Mouse (Mus musculus) MEL (cell line): ENCODE data around the gene Ffar1. TPM values are rescaled to one million over a fixed set of nuclear protein-coding genes. Genes with fewer than 3 reads are reported as not detected.

ENCODE experiments used
- DNase-seq: peaks from one replicate; pipeline ENCODE4 v3.0.0; 2011; ENCODE audit warnings: low read depth, low spot score
- H3K27ac ChIP-seq: 2 replicates; pipeline ENCODE4 v1.5.1; 2012; ENCODE audit warnings: low read depth, mild to moderate bottlenecking, control low read depth, low read length, moderate library complexity; ENCODE audit not compliant: control insufficient read depth
- H3K27me3 ChIP-seq, 2 experiments: fragments of 150-350 bp in 1 of 2; sonication (generic) in 1 of 2; 2 replicates each; pipeline ENCODE4 v1.6.1; 2012; ENCODE audit warnings: low read length in 2 of 2, mild to moderate bottlenecking in 2 of 2, improper control_type of control experiment in 1 of 2, moderate library complexity in 1 of 2; ENCODE audit not compliant: insufficient read depth in 2 of 2, control insufficient read depth in 1 of 2
- H3K36me3 ChIP-seq, 2 experiments: 2 replicates each; pipeline ENCODE4 v1.6.1; 2012 to 2014; ENCODE audit warnings: low read length in 2 of 2, improper control_type of control experiment in 1 of 2, inconsistent platforms in 1 of 2, mild to moderate bottlenecking in 1 of 2; ENCODE audit not compliant: insufficient read depth in 2 of 2, control insufficient read depth in 1 of 2
- H3K4me1 ChIP-seq, 2 experiments: fragments of 150-350 bp in 1 of 2; sonication (generic) in 1 of 2; 2 replicates each; pipeline ENCODE4 v1.6.1; 2012; ENCODE audit warnings: low read length in 2 of 2, improper control_type of control experiment in 1 of 2, mild to moderate bottlenecking in 1 of 2; ENCODE audit not compliant: insufficient read depth in 2 of 2, control insufficient read depth in 1 of 2
- H3K4me3 ChIP-seq, 2 experiments: fragments of 150-350 bp in 1 of 2; sonication (generic) in 1 of 2; 2 replicates each; pipeline ENCODE4 v1.5.1; 2012; ENCODE audit warnings: low read depth in 2 of 2, low read length in 2 of 2, mild to moderate bottlenecking in 2 of 2, moderate library complexity in 2 of 2, control low read depth in 1 of 2, improper control_type of control experiment in 1 of 2; ENCODE audit not compliant: control insufficient read depth in 1 of 2, insufficient read depth in 1 of 2
- H3K79me2 ChIP-seq: 2 replicates; pipeline ENCODE4 v1.6.1; 2012; ENCODE audit warnings: mild to moderate bottlenecking, low read length, moderate library complexity; ENCODE audit not compliant: control insufficient read depth, poor library complexity, insufficient read depth
- H3K9ac ChIP-seq: 2 replicates; pipeline ENCODE4 v1.6.1; 2012; ENCODE audit warnings: low read depth, mild to moderate bottlenecking, control low read depth, low read length, moderate library complexity; ENCODE audit not compliant: control insufficient read depth, poor library complexity, severe bottlenecking
- H3K9me3 ChIP-seq: fragments of 150-350 bp; sonication (generic); replicated peaks from 2 replicates; pipeline ENCODE4 v1.6.1; 2012; ENCODE audit warnings: mild to moderate bottlenecking, low read length, improper control_type of control experiment, moderate library complexity; ENCODE audit not compliant: insufficient read depth
- BHLHE40 ChIP-seq: IDR thresholded peaks from 2 replicates; pipeline ENCODE4 v1.6.1; 2012; ENCODE audit warnings: low read depth, mild to moderate bottlenecking, inconsistent platforms, low read length, improper control_type of control experiment, borderline replicate concordance
- CTCF ChIP-seq, 3 experiments: IDR thresholded peaks in 2 of 3; conservative IDR thresholded peaks in 1 of 3; 2 replicates each; pipeline ENCODE4 v1.5.1; 2011 to 2012; ENCODE audit warnings: low read length in 3 of 3, low read depth in 2 of 3, mild to moderate bottlenecking in 2 of 3, improper control_type of control experiment in 1 of 3, inconsistent platforms in 1 of 3, mixed read lengths in 1 of 3, moderate library complexity in 1 of 3; ENCODE audit not compliant: control insufficient read depth in 1 of 3, insufficient read depth in 1 of 3, poor library complexity in 1 of 3, severe bottlenecking in 1 of 3
- E2F4 ChIP-seq: IDR thresholded peaks from 2 replicates; pipeline ENCODE4 v1.6.1; 2011; ENCODE audit warnings: low read depth, low read length, improper control_type of control experiment, borderline replicate concordance
- GABPA ChIP-seq: IDR thresholded peaks from 2 replicates; pipeline ENCODE4 v1.6.1; 2012; ENCODE audit warnings: low read depth, mild to moderate bottlenecking, inconsistent platforms, low read length, improper control_type of control experiment, moderate library complexity
- GATA1 ChIP-seq: IDR thresholded peaks from 2 replicates; pipeline ENCODE4 v1.6.1; 2011; ENCODE audit warnings: low read depth, low read length, improper control_type of control experiment
- HCFC1 ChIP-seq: IDR thresholded peaks from 2 replicates; pipeline ENCODE4 v1.6.1; 2012; ENCODE audit warnings: low read depth, mild to moderate bottlenecking, inconsistent platforms, low read length, improper control_type of control experiment, moderate library complexity
- JUND ChIP-seq: IDR thresholded peaks from 2 replicates; pipeline ENCODE4 v1.6.1; 2011; ENCODE audit warnings: low read depth, mild to moderate bottlenecking, improper control_type of control experiment, low read length
- KAT2A ChIP-seq: conservative IDR thresholded peaks from 2 replicates; pipeline ENCODE4 v1.6.1; 2012; ENCODE audit warnings: low read depth, low read length, improper control_type of control experiment, inconsistent platforms
- MEF2A ChIP-seq: IDR thresholded peaks from 2 replicates; pipeline ENCODE4 v1.6.1; 2014; ENCODE audit warnings: low read depth, mild to moderate bottlenecking, inconsistent platforms, low read length, improper control_type of control experiment; ENCODE audit not compliant: poor library complexity, insufficient replicate concordance, severe bottlenecking; ENCODE audit errors: extremely low read depth
- MYC ChIP-seq: IDR thresholded peaks from 2 replicates; pipeline ENCODE4 v1.6.1; 2011; ENCODE audit warnings: low read depth, mild to moderate bottlenecking, low read length, improper control_type of control experiment, moderate library complexity
- NELFE ChIP-seq: IDR thresholded peaks from 2 replicates; pipeline ENCODE4 v1.6.1; 2011; ENCODE audit warnings: low read depth, low read length, improper control_type of control experiment
- POLR2A ChIP-seq, 2 experiments: IDR thresholded peaks; 2 replicates each; pipeline ENCODE4 v1.6.1; 2011 to 2012; ENCODE audit warnings: low read length in 2 of 2, mild to moderate bottlenecking in 2 of 2, control low read depth in 1 of 2, improper control_type of control experiment in 1 of 2, low read depth in 1 of 2, moderate library complexity in 1 of 2; ENCODE audit not compliant: control insufficient read depth in 1 of 2, insufficient read depth in 1 of 2, poor library complexity in 1 of 2
- POLR2AphosphoS5 ChIP-seq: IDR thresholded peaks from 2 replicates; pipeline ENCODE4 v1.6.1; 2012; ENCODE audit warnings: low read depth, borderline replicate concordance, mild to moderate bottlenecking, inconsistent platforms, low read length, moderate library complexity, mixed read lengths
- RCOR1 ChIP-seq: IDR thresholded peaks from 2 replicates; pipeline ENCODE4 v1.6.1; 2012; ENCODE audit warnings: low read depth, mild to moderate bottlenecking, inconsistent platforms, low read length, improper control_type of control experiment
- SIN3A ChIP-seq: IDR thresholded peaks from 2 replicates; pipeline ENCODE4 v1.6.1; 2012; ENCODE audit warnings: low read length, improper control_type of control experiment, inconsistent platforms
- TBP ChIP-seq: IDR thresholded peaks from 2 replicates; pipeline ENCODE4 v1.8.0; 2011; ENCODE audit warnings: low read depth, low read length, improper control_type of control experiment
- TCF12 ChIP-seq: IDR thresholded peaks from 2 replicates; pipeline ENCODE4 v1.6.1; 2014; ENCODE audit warnings: low read depth, mild to moderate bottlenecking, inconsistent platforms, low read length, improper control_type of control experiment, moderate library complexity
- UBTF ChIP-seq: IDR thresholded peaks from 2 replicates; pipeline ENCODE4 v1.6.1; 2012; ENCODE audit warnings: low read depth, mild to moderate bottlenecking, inconsistent platforms, low read length, improper control_type of control experiment, moderate library complexity, borderline replicate concordance; ENCODE audit not compliant: insufficient read depth
- USF1 ChIP-seq: IDR thresholded peaks from 2 replicates; pipeline ENCODE4 v1.6.1; 2014; ENCODE audit warnings: low read depth, mild to moderate bottlenecking, inconsistent platforms, low read length, improper control_type of control experiment, moderate library complexity
- ZMIZ1 ChIP-seq: IDR thresholded peaks from 2 replicates; pipeline ENCODE4 v1.6.1; 2012; ENCODE audit warnings: low read depth, mild to moderate bottlenecking, inconsistent platforms, low read length, improper control_type of control experiment, moderate library complexity
- ZNF384 ChIP-seq: IDR thresholded peaks from 2 replicates; pipeline ENCODE4 v1.6.1; 2012; ENCODE audit warnings: low read depth, mild to moderate bottlenecking, inconsistent platforms, low read length, improper control_type of control experiment
- polyA plus RNA-seq, 2 experiments: library from polyadenylated mRNA; stranded (reverse) in 1 of 2; unstranded in 1 of 2; fragments of >175 nt in 1 of 2; fragments of >200 nt in 1 of 2; gene quantifications; 2 replicates each; pipeline versions ENCODE4 v1.2.1 to v1.2.4; 2012; ENCODE audit warnings: low replicate concordance in 2 of 2, low read depth in 1 of 2; ENCODE audit not compliant: insufficient read length in 2 of 2, insufficient read depth in 1 of 2, missing spikeins in 1 of 2
- total RNA-seq: library from RNA; depleted of rRNA; stranded (reverse); fragments of 300-350 nt; gene quantifications from 2 replicates; pipeline ENCODE4 v1.2.3, GENCODE M21; 2012

Gene Ffar1
- total and polyA plus RNA-seq, 3 experiments, result not detected

DNA sequence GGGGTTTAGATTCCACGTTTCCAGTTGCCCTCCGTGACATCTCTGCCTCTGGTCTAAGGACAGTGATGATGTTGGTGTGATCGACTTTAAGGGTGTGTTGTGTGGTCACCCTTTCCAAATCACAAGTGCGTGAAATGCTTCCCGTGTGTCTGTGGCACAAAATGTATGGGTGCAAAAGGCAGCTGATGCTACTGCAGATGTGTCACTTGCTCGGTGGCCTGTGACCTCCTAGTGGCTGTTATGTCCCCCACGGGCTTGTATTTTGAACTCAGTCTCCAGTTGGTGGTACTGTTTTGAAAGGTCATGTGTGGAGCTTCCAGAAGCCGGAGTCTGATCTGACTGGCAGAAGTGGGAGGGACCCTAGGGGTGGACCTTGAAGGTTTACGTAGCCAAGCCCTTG, 30.4 kb upstream of the Ffar1 start:
- Histone ChIP-seq H3K27ac (no peak overlapping the region), H3K9ac (no peak overlapping the region), H3K36me3 (no peaks in the 10 kb centered on the region), H3K79me2 (no peaks in the 10 kb centered on the region), H3K9me3 (no peaks in the 10 kb centered on the region), H3K4me1 (no peaks in the 10 kb centered on the region), H3K4me3 (no peak overlapping the region), H3K27me3 (peaks cover 2% of the 10 kb centered on the region in 2 experiments; a peak in 2 of 4 replicates)
- TF ChIP-seq ZNF384 (no peak), NELFE (no peak), GATA1 (no peak), KAT2A (no peak), UBTF (no peak), MYC (no peak), TBP (no peak), POLR2A (IDR thresholded peaks at IDR 0.05; ENCODE audit: control insufficient read depth in 1 of 2, insufficient read depth in 1 of 2, low read depth in 1 of 2, low read length in 2 of 2, poor library complexity in 1 of 2) (no peak), TCF12 (no peak), BHLHE40 (no peak), GABPA (no peak), ZMIZ1 (no peak), POLR2AphosphoS5 (no peak), USF1 (no peak), SIN3A (no peak), RCOR1 (no peak), E2F4 (no peak), HCFC1 (no peak), JUND (no peak), CTCF (IDR thresholded peaks at IDR 0.05 in 2 of 3, conservative IDR thresholded peaks at IDR 0.05 in 1 of 3; ENCODE audit: control insufficient read depth in 1 of 3, insufficient read depth in 1 of 3, low read depth in 2 of 3, low read length in 3 of 3, poor library complexity in 1 of 3, severe bottlenecking in 1 of 3) (no peak)
- DNase-seq, result no peak

GRCm38 (mm10) chr7:30890681-30891080, 29.3 kb upstream of the Ffar1 start:
- H3K4me1 ChIP-seq, result no peaks in the 10 kb centered on the region
- TF ChIP-seq MEF2A (0 out of 2 replicates have a peak, but pooled peaks have one; percentile 26), CTCF (IDR thresholded peaks at IDR 0.05 in 2 of 3, conservative IDR thresholded peaks at IDR 0.05 in 1 of 3; ENCODE audit: control insufficient read depth in 1 of 3, insufficient read depth in 1 of 3, low read depth in 2 of 3, low read length in 3 of 3, poor library complexity in 1 of 3, severe bottlenecking in 1 of 3) (no peak)
- TF ChIP-seq, all 39 proteins: peak for 1
- Histone ChIP-seq H3K9ac (no peak overlapping the region), H3K4me3 (no peak overlapping the region), H3K79me2 (no peaks in the 10 kb centered on the region), H3K27me3 (peaks cover 2% of the 10 kb centered on the region in 2 experiments; a peak in 2 of 4 replicates), H3K27ac (no peak overlapping the region), H3K9me3 (no peaks in the 10 kb centered on the region), H3K36me3 (no peaks in the 10 kb centered on the region)
- no peak for DNase-seq
